Mouse (Mus musculus) liver (tissue): ENCODE data around the gene Glipr2.

ENCODE experiments used
- DNase-seq: peaks from one replicate; pipeline ENCODE4 v3.0.0-alpha.2; 2020; ENCODE audit warnings: mixed read lengths

The Glipr2 gene

DNA sequence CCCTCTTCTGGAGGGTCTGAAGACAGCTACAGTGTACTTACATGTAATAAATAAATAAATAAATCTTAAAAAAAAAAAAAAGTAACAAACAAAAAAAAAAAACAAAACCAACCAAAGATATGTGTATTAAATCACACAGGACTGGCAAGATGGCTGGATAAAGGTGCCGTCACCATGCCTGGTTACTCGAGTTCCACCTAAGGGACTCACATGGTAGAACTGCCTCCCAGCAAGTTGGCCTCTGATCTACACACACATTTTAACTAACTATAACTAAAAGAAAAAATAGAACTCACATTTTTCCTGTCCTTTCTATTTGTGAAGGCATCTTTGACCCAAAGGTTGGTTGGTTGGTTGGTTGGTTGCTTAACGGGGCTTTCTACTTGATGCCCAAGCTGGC is 54.6 kb downstream of the Glipr2 start:
- no peak for DNase-seq

DNA sequence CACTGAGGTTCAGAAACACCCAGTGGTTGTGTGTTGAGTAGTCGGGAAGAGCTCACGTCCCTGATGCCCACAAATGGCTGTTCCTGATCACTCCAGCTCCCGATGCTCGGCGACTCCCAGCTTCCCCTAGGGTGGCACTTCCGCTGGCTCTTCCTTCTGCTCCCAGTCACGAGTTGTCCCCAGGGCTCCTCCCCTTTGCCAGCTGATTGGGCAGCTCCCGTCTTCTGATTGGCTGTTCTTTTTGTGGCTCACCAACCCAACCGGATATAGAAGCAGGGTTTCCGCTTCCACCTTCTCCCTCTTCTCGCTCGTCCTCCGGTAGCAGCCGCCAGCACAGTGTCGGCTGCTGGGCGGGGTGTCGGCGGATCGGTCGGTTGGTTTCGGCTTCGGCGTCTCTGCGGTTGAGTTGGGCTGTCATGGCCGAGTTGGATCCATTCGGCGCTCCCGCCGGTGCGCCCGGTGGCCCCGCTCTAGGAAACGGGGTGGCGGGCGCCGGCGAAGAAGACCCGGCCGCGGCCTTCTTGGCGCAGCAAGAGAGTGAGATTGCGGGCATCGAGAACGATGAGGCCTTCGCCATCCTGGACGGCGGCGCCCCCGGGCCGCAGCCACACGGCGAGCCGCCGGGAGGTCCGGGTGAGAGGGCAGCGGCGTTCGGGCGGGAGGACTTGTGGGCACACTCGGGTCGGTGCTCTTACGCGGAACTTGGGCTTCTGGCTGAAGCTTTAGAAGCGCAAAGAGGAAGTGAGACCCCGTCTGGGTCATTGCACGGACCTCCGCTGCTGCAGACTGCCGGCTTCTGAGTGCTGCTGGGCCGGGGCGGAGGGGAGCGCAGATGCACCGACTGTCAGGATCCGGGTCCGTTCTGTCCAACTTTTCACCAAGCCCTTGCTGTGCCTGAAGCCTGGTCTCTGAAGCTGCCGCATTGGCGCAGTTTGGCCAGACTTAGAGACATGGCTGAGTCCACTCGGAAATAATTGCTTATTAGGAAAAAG is 55.5 kb downstream of the Glipr2 start:
- peak; percentile 94 for DNase-seq

DNA sequence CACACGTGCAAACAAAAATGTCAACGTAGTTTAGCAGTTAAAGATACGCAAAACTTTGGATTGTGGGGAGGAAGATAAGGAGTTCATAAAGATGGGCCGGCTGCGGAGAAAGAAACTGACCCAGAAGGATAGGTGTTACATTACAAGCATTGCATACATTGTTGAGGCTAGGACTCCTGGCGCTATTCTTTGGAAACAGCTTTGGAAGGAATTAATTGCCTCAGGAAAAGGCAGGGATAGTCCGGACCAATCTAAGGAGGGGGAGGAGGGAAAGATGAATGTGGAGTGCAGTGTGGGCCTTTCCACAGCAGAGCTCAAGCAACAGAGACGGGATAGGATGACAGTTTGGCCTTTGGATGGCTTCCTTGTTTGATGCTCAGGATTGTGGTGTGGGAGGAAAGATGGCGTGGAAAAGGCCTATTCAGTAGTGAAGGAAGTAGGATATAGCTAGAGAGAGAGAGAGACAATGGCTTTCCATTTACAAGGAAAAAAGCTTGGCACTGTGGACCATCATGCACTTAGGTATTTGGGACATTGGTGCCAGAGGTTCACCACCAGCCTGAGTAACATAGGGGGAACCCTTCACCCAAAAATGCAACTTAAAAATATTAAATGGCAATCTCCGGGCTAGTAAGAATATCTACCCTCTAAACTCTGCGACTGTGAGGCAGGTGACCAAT is 56.3 kb downstream of the Glipr2 start:
- DNase-seq, result no peak

GRCm38 (mm10) chr4:44016071-44016470 is 58.9 kb downstream of the Glipr2 start:
- no peak for DNase-seq

DNA sequence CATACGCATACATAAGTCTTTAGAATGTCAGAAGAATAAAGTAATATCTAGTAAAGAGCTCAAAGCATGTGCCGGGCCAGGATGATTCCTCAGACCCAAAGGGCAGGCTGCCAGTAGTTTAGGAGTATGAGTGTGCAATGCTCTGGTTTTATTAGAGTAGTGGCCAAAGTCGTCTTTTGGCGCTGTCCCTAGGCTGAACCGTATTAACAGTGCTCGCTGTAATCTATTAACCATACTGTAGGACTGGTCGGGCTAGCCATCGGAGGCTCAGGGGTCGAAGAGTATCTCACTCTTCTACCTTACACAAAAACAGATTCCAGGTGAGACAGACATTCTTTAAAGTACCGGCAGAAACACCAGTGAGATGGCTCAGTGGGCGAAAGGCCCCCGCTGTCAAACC is 59.6 kb downstream of the Glipr2 start:
- no peak for DNase-seq

GRCm38 (mm10) chr4:44022323-44022722 is 65.1 kb downstream of the Glipr2 start:
- DNase-seq, result no peak

GRCm38 (mm10) chr4:44022766-44023165 is 65.6 kb downstream of the Glipr2 start:
- DNase-seq, result no peak

- DNase-seq, result no peak
Measured at GRCm38 (mm10) chr4:44023681-44024080, 66.5 kb downstream of the Glipr2 start.

GRCm38 (mm10) chr4:44024241-44024640 is 67.0 kb downstream of the Glipr2 start:
- no peak for DNase-seq

DNA sequence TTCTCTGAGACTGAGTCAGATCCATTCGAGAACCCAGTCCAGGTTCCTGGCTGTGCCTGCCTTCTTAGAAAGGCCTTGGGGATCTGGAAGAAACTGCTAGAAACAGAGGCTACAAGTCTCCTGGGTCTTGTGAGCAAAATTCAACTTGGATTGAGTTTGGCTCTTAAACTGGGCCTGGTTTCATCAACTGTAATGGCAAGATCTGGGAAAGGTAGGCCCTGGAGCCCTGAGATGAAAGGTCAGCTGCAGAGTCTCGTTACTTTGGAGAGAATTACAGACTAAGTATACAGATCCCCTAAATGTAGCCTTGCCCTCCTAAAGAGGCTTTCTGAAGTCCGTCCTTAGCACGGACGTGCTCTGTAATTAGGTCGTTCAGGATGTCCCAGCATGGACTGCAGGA is 68.4 kb downstream of the Glipr2 start:
- no peak for DNase-seq
